Mouse (Mus musculus): ENCODE measurements at regions not wholly inside any gene's neighbourhood (a gene's known extent, or its start where the extent isn't known, plus 50 kb on each side); places are given as distances from the start of the nearest gene placed in this dataset.

DNA sequence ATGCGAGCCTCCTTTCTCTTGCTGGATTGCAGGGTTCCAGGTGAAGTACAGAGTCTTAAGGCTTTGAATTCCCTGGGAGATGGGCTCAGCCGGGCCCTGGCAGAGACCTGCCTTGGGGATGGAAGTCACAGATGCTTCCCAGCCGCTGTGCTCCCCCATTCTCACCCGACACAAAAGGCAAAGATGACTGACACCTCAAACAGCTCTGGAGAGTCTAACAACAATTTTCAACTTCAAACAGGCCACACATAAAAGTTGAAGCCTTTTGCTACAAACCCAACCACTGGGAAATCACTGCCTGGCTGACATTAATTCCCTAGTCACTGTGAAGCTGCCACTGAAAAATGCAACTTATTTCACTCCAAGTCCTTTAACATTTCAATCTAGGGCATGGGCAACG lies 586.3 kb downstream of the Ebf1 start:
- TF ChIP-seq POLR2A (IDR thresholded peaks at IDR 0.05; ENCODE audit: control insufficient read depth, extremely low read depth, insufficient read depth, low read length, poor library complexity) (no peak), CTCF (IDR thresholded peaks at IDR 0.05; ENCODE audit: borderline replicate concordance, control insufficient read depth, extremely low read depth, insufficient read depth, low read length, poor library complexity) (no peak)

Measured in thymus, adult 2 months (tissue).